Mouse (Mus musculus): Measurements from ENCODE around the gene Inava.

DNA sequence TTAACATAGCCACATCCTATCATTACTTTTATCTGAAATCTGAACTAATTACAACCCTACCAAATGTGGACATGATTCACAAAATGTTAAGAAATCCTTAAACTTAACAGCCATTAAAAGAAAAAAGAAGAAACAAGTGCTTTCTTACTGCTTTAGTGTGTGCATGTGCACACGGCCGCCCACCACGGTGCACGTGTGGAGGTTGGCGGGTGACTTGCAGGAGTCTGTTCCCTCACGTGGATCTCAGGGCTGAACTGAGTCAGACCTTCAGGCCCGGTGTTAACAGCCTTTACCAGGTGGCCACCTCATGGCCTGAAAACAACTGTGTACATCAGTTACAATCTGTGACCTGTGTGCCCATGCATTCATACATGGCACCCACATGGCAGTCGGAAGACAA is 43.3 kb upstream of the Inava start:
- TF ChIP-seq CTCF (IDR thresholded peaks at IDR 0.05; ENCODE audit: low read depth) (no peak), EP300 (IDR thresholded peaks at IDR 0.05; ENCODE audit: low read depth) (no peak)
